Mouse (Mus musculus): ENCODE results near the gene Gfy. TPM values are rescaled to one million over a fixed set of nuclear protein-coding genes. Genes with fewer than 3 reads are reported as not detected.

Gene Gfy
- polyA plus RNA-seq, 1 experiment from 2014 or later = not detected

- Histone ChIP-seq H3K4me2 (ENCODE audit: low read depth, low read length) (peak within 1 kb of the TSS; percentile 75), H3K9ac (replicated peaks) (peak within 1 kb of the TSS; percentile 44; the same call in 1 of the 2 replicates)
- no peak for ATAC-seq
These were observed 15.5 kb downstream of the Gfy start, which contains the start of gene Slc17a7 for GRCm38 (mm10) chr7:45163735-45164490. Slc17a7 (plus strand) TSS chr7:45163949.

GRCm38 (mm10) chr7:45162996-45163615 is 16.3 kb downstream of the Gfy start:
- Histone ChIP-seq H3K4me2 (ENCODE audit: low read depth, low read length) (no peak overlapping the region), H3K4me1 (ENCODE audit: insufficient read depth) (peaks cover 15% of the 10 kb centered on the region), H3K4me3 (ENCODE audit: low read depth, low read length) (no peak overlapping the region), H3K9me3 (ENCODE audit: low read length) (no peaks in the 10 kb centered on the region), H3K9ac (replicated peaks) (no peak overlapping the region), H3K27me3 (ENCODE audit: insufficient read depth, low read length) (peaks cover 59% of the 10 kb centered on the region), H3K36me3 (replicated peaks; ENCODE audit: insufficient read depth, low read length) (peaks cover under 1% of the 10 kb centered on the region; the same call in 1 of the 2 replicates), H3K27ac (ENCODE audit: low read depth) (no peak overlapping the region)
- DNase-seq (no peak), ATAC-seq (no peak)
- WGBS (ENCODE audit: insufficient replicate concordance) = 69% methylated on average over 9 of the region's 9 CpGs
- TF ChIP-seq EP300 (IDR thresholded peaks at IDR 0.05; ENCODE audit: low read depth) = no peak
- no peak for TF ChIP-seq CTCF (IDR thresholded peaks at IDR 0.05; ENCODE audit: low read depth)

More at GRCm38 (mm10) chr7:45163735-45164490, 15.5 kb downstream of the Gfy start, which contains the start of gene Slc17a7:
- Histone ChIP-seq H3K9me3 (ENCODE audit: low read length) (peaks cover 6% of the 10 kb centered on the region), H3K27ac (ENCODE audit: low read depth) (no peak within 1 kb of the TSS), H3K4me3 (ENCODE audit: low read depth, low read length) (peak within 1 kb of the TSS; percentile 49), H3K4me1 (ENCODE audit: insufficient read depth) (peaks cover 15% of the 10 kb centered on the region), H3K27me3 (ENCODE audit: insufficient read depth, low read length) (peaks cover 67% of the 10 kb centered on the region), H3K36me3 (replicated peaks; ENCODE audit: insufficient read depth, low read length) (no peaks in the 10 kb centered on the region; the same call in 1 of the 2 replicates)
- peak; percentile 57 for DNase-seq
- WGBS (ENCODE audit: insufficient replicate concordance) = 3% methylated on average over 32 of the region's 41 CpGs
- no peak for TF ChIP-seq EP300 (IDR thresholded peaks at IDR 0.05; ENCODE audit: low read depth)
- TF ChIP-seq CTCF (IDR thresholded peaks at IDR 0.05; ENCODE audit: low read depth) = no peak

- peak overlapping the region; percentile 79 for H3K4me2 ChIP-seq (ENCODE audit: low read depth, low read length)
- 26% methylated on average over 6 of the region's 6 CpGs for WGBS (ENCODE audit: insufficient replicate concordance)
- H3K9me3 ChIP-seq (ENCODE audit: low read length) = no peaks in the 10 kb centered on the region
- no peak overlapping the region for H3K27ac ChIP-seq (ENCODE audit: low read depth)
- peaks cover 15% of the 10 kb centered on the region for H3K4me1 ChIP-seq (ENCODE audit: insufficient read depth)
- H3K4me3 ChIP-seq (ENCODE audit: low read depth, low read length) = no peak overlapping the region; the same call in 1 of the 2 replicates
- ATAC-seq = peak; percentile 24; the same call in 1 of the 2 replicates
- DNase-seq = no peak
- no peak overlapping the region; the same call in 1 of the 2 replicates for H3K9ac ChIP-seq (replicated peaks)
- peaks cover 2% of the 10 kb centered on the region; the same call in 1 of the 2 replicates for H3K36me3 ChIP-seq (replicated peaks; ENCODE audit: insufficient read depth, low read length)
- peaks cover 54% of the 10 kb centered on the region for H3K27me3 ChIP-seq (ENCODE audit: insufficient read depth, low read length)
- TF ChIP-seq CTCF (IDR thresholded peaks at IDR 0.05; ENCODE audit: low read depth) = no peak
- no peak for TF ChIP-seq EP300 (IDR thresholded peaks at IDR 0.05; ENCODE audit: low read depth)
These were observed 16.8 kb downstream of the Gfy start for GRCm38 (mm10) chr7:45162551-45162950.

GRCm38 (mm10) chr7:45161612-45162473 is 17.5 kb downstream of the Gfy start:
- H3K27me3 ChIP-seq (ENCODE audit: insufficient read depth, low read length) = peaks cover 46% of the 10 kb centered on the region
- H3K9ac ChIP-seq (replicated peaks) = no peak overlapping the region; the same call in none of the 2 replicates
- H3K36me3 ChIP-seq (replicated peaks; ENCODE audit: insufficient read depth, low read length) = peaks cover 2% of the 10 kb centered on the region; the same call in 1 of the 2 replicates
- ATAC-seq (peak; percentile 86), DNase-seq (peak; percentile 88)
- no peaks in the 10 kb centered on the region for H3K9me3 ChIP-seq (ENCODE audit: low read length)
- no peak overlapping the region for H3K27ac ChIP-seq (ENCODE audit: low read depth)
- peak overlapping the region; percentile 79 for H3K4me2 ChIP-seq (ENCODE audit: low read depth, low read length)
- TF ChIP-seq CTCF (IDR thresholded peaks at IDR 0.05; ENCODE audit: low read depth) (peak; percentile 93), EP300 (IDR thresholded peaks at IDR 0.05; ENCODE audit: low read depth) (no peak)
- WGBS (ENCODE audit: insufficient replicate concordance) = 5% methylated on average over 35 of the region's 35 CpGs
- peaks cover 15% of the 10 kb centered on the region for H3K4me1 ChIP-seq (ENCODE audit: insufficient read depth)
- peak overlapping the region; percentile 40 for H3K4me3 ChIP-seq (ENCODE audit: low read depth, low read length)

GRCm38 (mm10) chr7:45160866-45161265 is 18.5 kb downstream of the Gfy start:
- Histone ChIP-seq H3K9ac (replicated peaks) (no peak overlapping the region), H3K4me1 (ENCODE audit: insufficient read depth) (peaks cover 15% of the 10 kb centered on the region), H3K9me3 (ENCODE audit: low read length) (no peaks in the 10 kb centered on the region), H3K27me3 (ENCODE audit: insufficient read depth, low read length) (peaks cover 37% of the 10 kb centered on the region), H3K4me3 (ENCODE audit: low read depth, low read length) (no peak overlapping the region), H3K4me2 (ENCODE audit: low read depth, low read length) (no peak overlapping the region), H3K27ac (ENCODE audit: low read depth) (no peak overlapping the region), H3K36me3 (replicated peaks; ENCODE audit: insufficient read depth, low read length) (peaks cover 2% of the 10 kb centered on the region; the same call in 1 of the 2 replicates)
- ATAC-seq (no peak), DNase-seq (no peak)
- no peak for TF ChIP-seq CTCF (IDR thresholded peaks at IDR 0.05; ENCODE audit: low read depth)
- TF ChIP-seq EP300 (IDR thresholded peaks at IDR 0.05; ENCODE audit: low read depth) = no peak
- 77% methylated on average over 3 of the region's 3 CpGs for WGBS (ENCODE audit: insufficient replicate concordance)
